In the genomic region with DNA sequence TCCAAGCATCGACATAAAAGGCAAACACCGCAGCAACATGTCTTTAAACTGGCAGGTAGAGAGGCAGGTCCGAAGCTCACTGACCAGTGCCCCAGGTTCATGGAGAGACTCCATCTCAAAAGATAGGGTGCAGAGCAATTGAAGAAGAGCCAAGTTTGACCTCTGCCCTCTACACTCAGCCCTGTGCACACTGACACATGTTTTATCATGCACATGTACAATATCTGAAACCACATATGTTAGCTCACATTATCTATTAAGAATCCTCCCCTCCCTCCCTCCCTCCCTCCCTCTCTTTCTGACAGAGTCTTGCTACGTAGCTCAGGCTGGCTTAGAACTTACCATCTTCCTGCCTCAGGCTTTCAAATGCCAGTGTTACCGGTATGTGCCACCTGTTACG, we compare ENCODE assay signal across 25 mouse cellular contexts. TPM values are rescaled to one million over a fixed set of nuclear protein-coding genes. Genes with fewer than 3 reads are reported as not detected.
DNase-seq lines count a peak whose midpoint lies in the region; ATAC-seq and TF ChIP-seq lines count a peak whose summit lies in the region.
"Had no signal": no experiment of that assay in that cellular context is flagged by ENCODE, and none has a peak within 500 bp of the region (broad histone marks: within the 10 kb centered on the region; RNA-seq: fewer than 3 reads in every experiment).

No protein-coding gene starts in this region.

- no peak for TF ChIP-seq POLR2A in MEL (IDR thresholded peaks at IDR 0.05; ENCODE audit: control insufficient read depth in 1 of 2, insufficient read depth in 1 of 2, low read depth in 1 of 2, low read length in 2 of 2, poor library complexity in 1 of 2)

- 76% methylated on average over 6 of the region's 6 CpGs for WGBS in liver, embryonic 11.5 days
- WGBS in liver, postnatal 0 days (ENCODE audit: insufficient replicate concordance) = 75% methylated on average over 6 of the region's 6 CpGs

- no peak for TF ChIP-seq CTCF in MEL (IDR thresholded peaks at IDR 0.05 in 2 of 3, conservative IDR thresholded peaks at IDR 0.05 in 1 of 3; ENCODE audit: control insufficient read depth in 1 of 3, insufficient read depth in 1 of 3, low read depth in 2 of 3, low read length in 3 of 3, poor library complexity in 1 of 3, severe bottlenecking in 1 of 3)
- TF ChIP-seq CTCF in liver, postnatal 0 days (IDR thresholded peaks at IDR 0.05; ENCODE audit: low read depth) = no peak

- no peaks in the 10 kb centered on the region for H3K9me3 ChIP-seq in MEL (replicated peaks; ENCODE audit: insufficient read depth, low read length)
- H3K9me3 ChIP-seq in liver, embryonic 11.5 days (ENCODE audit: control insufficient read depth, low read length) = no peaks in the 10 kb centered on the region
- H3K9me3 ChIP-seq in liver, postnatal 0 days (ENCODE audit: low read length) = no peaks in the 10 kb centered on the region
- H3K9me3 ChIP-seq: forebrain, embryonic 15.5 days; heart, embryonic 15.5 days; midbrain, embryonic 12.5 days; neural tube, embryonic 15.5 days had no signal

- H3K4me1 ChIP-seq in MEL (ENCODE audit: control insufficient read depth in 1 of 2, insufficient read depth in 2 of 2, low read length in 2 of 2) = peaks cover 2 to 13% of the 10 kb centered on the region in 2 experiments; a peak in 3 of 4 replicates
- H3K4me1 ChIP-seq in liver, embryonic 11.5 days (replicated peaks; ENCODE audit: control insufficient read depth, insufficient read depth, low read length) = peaks cover 30% of the 10 kb centered on the region
- peaks cover 55% of the 10 kb centered on the region for H3K4me1 ChIP-seq in liver, postnatal 0 days (ENCODE audit: insufficient read depth)
- H3K4me1 ChIP-seq: embryonic facial prominence, embryonic 12.5 days; heart, embryonic 15.5 days had no signal

- peaks cover 0 to 3% of the 10 kb centered on the region in 2 experiments; a peak in 2 of 4 replicates for H3K36me3 ChIP-seq in MEL (ENCODE audit: control insufficient read depth in 1 of 2, insufficient read depth in 2 of 2, low read length in 2 of 2)
- H3K36me3 ChIP-seq in liver, embryonic 11.5 days (ENCODE audit: control insufficient read depth, insufficient read depth, low read length) = no peaks in the 10 kb centered on the region
- no peaks in the 10 kb centered on the region for H3K36me3 ChIP-seq in liver, postnatal 0 days (replicated peaks; ENCODE audit: insufficient read depth, low read length)
- H3K36me3 ChIP-seq: embryonic facial prominence, embryonic 12.5 days; forebrain, embryonic 15.5 days; heart, embryonic 15.5 days; midbrain, embryonic 12.5 days; neural tube, embryonic 15.5 days had no signal

- peak; percentile 87 for ATAC-seq in liver, embryonic 11.5 days (replicated peaks; ENCODE audit: low FRiP score)
- peak; percentile 64 for ATAC-seq in liver, postnatal 0 days
- ATAC-seq: forebrain, embryonic 15.5 days; inflammation-experienced regulatory T-cells, adult 6 months had no signal

- H3K4me2 ChIP-seq in liver, embryonic 11.5 days = no peak overlapping the region
- no peak overlapping the region for H3K4me2 ChIP-seq in liver, postnatal 0 days (ENCODE audit: low read depth, low read length)
- H3K4me2 ChIP-seq: embryonic facial prominence, embryonic 12.5 days; forebrain, embryonic 15.5 days; heart, embryonic 15.5 days; hindbrain, embryonic 14.5 days; midbrain, embryonic 12.5 days; neural tube, embryonic 15.5 days had no signal

- TF ChIP-seq EP300 in MEL (IDR thresholded peaks at IDR 0.05; ENCODE audit: low read depth in 1 of 2, low read length in 2 of 2) = no peak
- TF ChIP-seq EP300 in liver, postnatal 0 days (IDR thresholded peaks at IDR 0.05; ENCODE audit: low read depth) = peak; percentile 90

- no peak overlapping the region for H3K4me3 ChIP-seq in MEL (ENCODE audit: control insufficient read depth in 1 of 2, insufficient read depth in 1 of 2, low read depth in 2 of 2, low read length in 2 of 2)
- no peak overlapping the region for H3K4me3 ChIP-seq in liver, embryonic 11.5 days (ENCODE audit: low read depth, low read length)
- H3K4me3 ChIP-seq in liver, postnatal 0 days (ENCODE audit: low read depth, low read length) = no peak overlapping the region
- H3K4me3 ChIP-seq: embryonic facial prominence, embryonic 12.5 days; forebrain, embryonic 15.5 days; heart, embryonic 15.5 days; layer of hippocampus, adult 2 months; midbrain, embryonic 12.5 days; neural tube, embryonic 15.5 days had no signal

- DNase-seq in MEL (ENCODE audit: low read depth, low spot score) (no peak), MN1 (ENCODE audit: low spot score) (no peak)
- peak; percentile 68 for DNase-seq in c-Kit-positive CD71-positive TER-119-positive erythroid progenitor cells, embryonic 14.5 days (ENCODE audit: low spot score)
- DNase-seq in liver, embryonic 11.5 days (ENCODE audit: low spot score) = no peak
- DNase-seq in liver, postnatal 0 days = no peak
- no peak for DNase-seq in embryo, embryonic 9.5 days (ENCODE audit: extremely low spot score)
- DNase-seq in frontal cortex, postnatal 14 days (ENCODE audit: low spot score in 2 of 2) = no peak
- DNase-seq: adrenal gland, postnatal 10 days; B cell, adult 2 months; cerebellum, adult 9-11 months; heart, postnatal 36 days; kidney, adult 9 months; kidney, postnatal 25 days; layer of hippocampus, postnatal 36 days; lung, adult 18-20 months; lung, postnatal 10 days; thymus, postnatal 25 days had no signal

- H3K27ac ChIP-seq in MEL (ENCODE audit: control insufficient read depth, low read depth, low read length) = no peak overlapping the region
- peak overlapping the region; percentile 48 for H3K27ac ChIP-seq in liver, embryonic 11.5 days (ENCODE audit: low read depth, low read length)
- H3K27ac ChIP-seq in liver, postnatal 0 days (ENCODE audit: low read depth) = peak overlapping the region; percentile 59
- H3K27ac ChIP-seq: embryonic facial prominence, embryonic 12.5 days; forebrain, embryonic 15.5 days; heart, embryonic 15.5 days; hindbrain, embryonic 14.5 days; layer of hippocampus, adult 2 months; midbrain, embryonic 12.5 days; neural tube, embryonic 15.5 days had no signal

- no peaks in the 10 kb centered on the region for H3K79me2 ChIP-seq in MEL (ENCODE audit: control insufficient read depth, insufficient read depth, low read length, poor library complexity)

- no peaks in the 10 kb centered on the region for H3K27me3 ChIP-seq in MEL (ENCODE audit: control insufficient read depth in 1 of 2, insufficient read depth in 2 of 2, low read length in 2 of 2)
- H3K27me3 ChIP-seq in liver, embryonic 11.5 days (replicated peaks; ENCODE audit: control insufficient read depth, insufficient read depth, low read length) = no peaks in the 10 kb centered on the region
- no peaks in the 10 kb centered on the region for H3K27me3 ChIP-seq in liver, postnatal 0 days (ENCODE audit: insufficient read depth, low read length)
- H3K27me3 ChIP-seq: embryonic facial prominence, embryonic 12.5 days; forebrain, embryonic 15.5 days; heart, embryonic 15.5 days; midbrain, embryonic 12.5 days; neural tube, embryonic 15.5 days had no signal

- TF ChIP-seq RAD21 in MEL (IDR thresholded peaks at IDR 0.05; ENCODE audit: low read depth, low read length) = no peak

- no peak overlapping the region for H3K9ac ChIP-seq in MEL (ENCODE audit: control insufficient read depth, low read depth, low read length, poor library complexity, severe bottlenecking)
- no peak overlapping the region for H3K9ac ChIP-seq in liver, embryonic 11.5 days (ENCODE audit: low read depth, low read length)
- H3K9ac ChIP-seq in liver, postnatal 0 days (replicated peaks) = no peak overlapping the region
- H3K9ac ChIP-seq: embryonic facial prominence, embryonic 12.5 days; forebrain, embryonic 15.5 days; heart, embryonic 15.5 days; hindbrain, embryonic 14.5 days; midbrain, embryonic 12.5 days; neural tube, embryonic 15.5 days had no signal

TF ChIP-seq in MEL, 35 proteins besides CTCF, POLR2A, EP300 and RAD21:
- no peak for TF ChIP-seq CHD2 (IDR thresholded peaks at IDR 0.05; ENCODE audit: low read length)
- TF ChIP-seq ETS1 (IDR thresholded peaks at IDR 0.05; ENCODE audit: low read depth, low read length) = 0 out of 2 replicates have a peak, but pooled peaks have one; percentile 27
- no peak for TF ChIP-seq USF1 (IDR thresholded peaks at IDR 0.05; ENCODE audit: low read depth, low read length)
- no peak for TF ChIP-seq GABPA (IDR thresholded peaks at IDR 0.05; ENCODE audit: low read depth, low read length)
- TF ChIP-seq MAFK (IDR thresholded peaks at IDR 0.05; ENCODE audit: borderline replicate concordance, low read depth, low read length) = no peak
- TF ChIP-seq MEF2A (IDR thresholded peaks at IDR 0.05; ENCODE audit: extremely low read depth, insufficient replicate concordance, low read depth, low read length, poor library complexity, severe bottlenecking) = no peak
- no peak for TF ChIP-seq MYB (IDR thresholded peaks at IDR 0.05; ENCODE audit: low read depth, low read length)
- no peak for TF ChIP-seq ZC3H11A (IDR thresholded peaks at IDR 0.05; ENCODE audit: low read depth, low read length)

RNA-seq across cellular contexts. Expression of a gene that starts 7.4 kb away (rescaled TPM):
- total RNA-seq in MEL (2012; rRNA removed) = 573 and 574 TPM in 2 replicates
- polyA plus RNA-seq in MEL (2012; ENCODE audit: insufficient read depth in 1 of 2, insufficient read length in 2 of 2, low read depth in 1 of 2, low replicate concordance in 2 of 2, missing spikeins in 1 of 2) = 100 to 1,000 TPM; 265 to 903 TPM
- polyA plus RNA-seq in liver, embryonic 11.5 days (2014; fragmentation: Nextera tagmentation; extraction: Ambion mirVana) = 1,897 and 1,996 TPM in 2 replicates
- polyA plus RNA-seq in liver, postnatal 0 days (2015; fragmentation: Nextera tagmentation; extraction: Ambion mirVana) = 1,306 and 1,327 TPM in 2 replicates

RNA-seq across cellular contexts. Expression of a gene that starts 29.8 kb away (rescaled TPM):
- total RNA-seq in MEL (2012; rRNA removed) = 31.4 and 35.5 TPM in 2 replicates
- 10 to 100 TPM in 1 of 2 experiments, not detected in 1; 48.0 TPM for polyA plus RNA-seq in MEL (2012; ENCODE audit: insufficient read depth in 1 of 2, insufficient read length in 2 of 2, low read depth in 1 of 2, low replicate concordance in 2 of 2, missing spikeins in 1 of 2)
- 49.0 and 49.2 TPM in 2 replicates for polyA plus RNA-seq in liver, embryonic 11.5 days (2014; fragmentation: Nextera tagmentation; extraction: Ambion mirVana)
- 11.5 and 11.8 TPM in 2 replicates for polyA plus RNA-seq in liver, postnatal 0 days (2015; fragmentation: Nextera tagmentation; extraction: Ambion mirVana)
